Mouse (Mus musculus): ENCODE results near the gene Aloxe3.
A peak's percentile ranks its signal among the peaks of the same experiment; 100 is the strongest.

The Aloxe3 gene

DNA sequence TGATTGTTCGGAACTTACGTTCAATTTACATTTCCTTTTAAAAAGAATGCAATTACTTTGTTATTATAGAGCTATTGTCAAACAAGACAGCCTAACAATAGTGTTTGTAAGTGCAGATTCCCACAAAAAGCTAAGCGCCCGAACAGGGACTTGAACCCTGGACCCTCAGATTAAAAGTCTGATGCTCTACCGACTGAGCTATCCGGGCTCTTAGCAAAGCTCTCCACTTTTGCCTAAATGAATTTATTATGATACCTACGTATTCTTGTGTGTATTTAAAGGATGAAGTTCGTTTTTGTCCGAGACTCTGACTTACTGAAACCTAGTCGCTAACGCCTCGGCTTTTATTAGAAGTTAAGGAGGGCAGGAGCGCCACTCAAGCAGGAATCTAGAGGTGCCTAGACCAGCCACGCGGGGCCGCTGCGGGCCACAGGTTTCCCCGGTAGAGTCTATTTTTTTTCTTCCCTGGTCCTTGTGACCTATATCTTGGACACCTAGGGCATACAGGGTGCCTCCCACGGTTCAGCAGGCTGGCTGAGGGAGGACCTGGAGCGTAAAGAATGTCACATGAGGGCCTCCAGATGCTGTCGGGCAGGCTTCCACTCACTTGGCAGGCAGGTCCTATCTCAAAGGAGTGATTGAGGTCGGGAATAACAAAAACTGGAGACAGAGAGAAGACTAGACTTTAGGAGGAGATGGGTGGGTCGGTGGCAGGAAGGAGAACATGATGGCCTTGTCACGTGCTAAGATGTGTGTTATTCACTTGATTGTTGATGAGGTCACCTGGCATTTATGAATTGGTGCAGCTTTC is 450 bp upstream of the Aloxe3 start:
- DNase-seq = peak; percentile 89 to 90

DNA sequence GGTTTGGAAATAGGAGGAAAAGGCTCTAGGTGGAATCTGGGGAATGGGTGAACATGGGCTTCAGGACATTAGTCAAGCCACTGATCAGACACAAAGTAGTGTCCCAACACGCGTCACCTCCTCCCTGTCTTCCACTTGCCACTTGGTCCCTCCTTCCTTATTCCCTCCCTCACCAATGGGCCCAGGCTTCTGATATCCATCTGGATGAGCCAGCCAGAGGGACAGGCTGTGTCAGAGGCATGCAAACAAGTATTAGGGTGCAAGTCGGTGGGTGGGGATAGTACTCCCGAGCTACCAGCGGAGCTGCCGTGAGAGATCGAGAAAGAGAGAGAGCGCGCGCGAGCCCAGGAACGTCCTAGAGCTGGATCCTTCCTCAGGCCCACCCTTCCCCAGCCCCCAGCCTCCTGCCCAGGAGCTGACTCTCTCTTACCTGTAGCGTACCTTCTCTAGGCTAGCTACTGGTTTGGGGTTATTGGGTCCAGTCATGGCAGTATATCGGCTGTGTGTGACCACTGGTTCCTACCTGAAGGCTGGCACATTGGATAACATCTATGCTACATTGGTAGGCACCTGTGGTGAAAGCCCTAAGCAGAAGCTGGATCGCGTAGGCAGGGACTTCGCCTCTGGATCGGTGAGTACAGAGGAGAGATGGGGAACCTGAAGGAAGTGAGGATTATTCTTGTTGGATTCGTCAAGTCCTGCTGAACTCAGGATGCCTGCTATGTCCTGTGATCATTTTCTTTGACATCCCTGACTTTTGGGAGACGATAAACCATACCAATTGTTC is 416 bp downstream of the Aloxe3 start:
- DNase-seq = peak in 1 of 2 experiments; percentile 24

GRCm38 (mm10) chr11:69126706-69127095 is 1.0 kb downstream of the Aloxe3 start:
- DNase-seq = peak; percentile 21 to 26

DNA sequence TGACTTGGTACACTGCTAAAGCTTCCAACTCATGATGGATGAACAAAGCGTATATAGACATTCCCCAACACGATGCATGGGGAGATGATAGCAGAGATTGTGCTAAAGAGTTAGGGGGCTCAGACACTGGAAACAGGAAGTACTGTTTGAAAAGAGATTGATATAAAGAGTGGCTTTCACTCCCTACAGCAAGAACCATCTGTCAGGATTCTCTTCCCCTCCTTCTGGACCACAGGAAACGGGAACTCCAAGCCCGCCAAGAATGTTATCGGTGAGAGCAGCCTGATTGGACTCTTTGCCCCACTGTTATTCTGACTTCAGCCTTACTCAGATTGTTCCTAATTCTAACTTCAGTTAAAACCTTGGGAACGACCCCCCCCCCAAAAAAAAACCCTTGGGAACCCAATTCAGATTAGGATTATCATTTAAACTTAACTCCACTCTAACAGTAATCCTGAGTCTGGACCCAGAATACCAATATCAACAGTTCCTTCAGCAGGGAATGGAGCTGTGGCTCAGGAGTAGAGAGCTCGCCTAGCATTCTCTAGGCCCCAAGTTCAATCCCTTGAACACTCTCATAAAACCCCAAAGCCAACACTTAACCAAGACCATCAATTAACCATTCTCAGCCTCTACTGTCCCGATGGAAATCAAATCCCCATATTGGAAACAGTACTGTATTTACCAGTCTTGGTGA is 2.9 kb downstream of the Aloxe3 start:
- no peak for DNase-seq

GRCm38 (mm10) chr11:69133566-69133922 is 7.8 kb downstream of the Aloxe3 start:
- no peak for DNase-seq

- DNase-seq = peak; percentile 65 to 67
These were observed 8.4 kb downstream of the Aloxe3 start for GRCm38 (mm10) chr11:69133923-69134621.

DNA sequence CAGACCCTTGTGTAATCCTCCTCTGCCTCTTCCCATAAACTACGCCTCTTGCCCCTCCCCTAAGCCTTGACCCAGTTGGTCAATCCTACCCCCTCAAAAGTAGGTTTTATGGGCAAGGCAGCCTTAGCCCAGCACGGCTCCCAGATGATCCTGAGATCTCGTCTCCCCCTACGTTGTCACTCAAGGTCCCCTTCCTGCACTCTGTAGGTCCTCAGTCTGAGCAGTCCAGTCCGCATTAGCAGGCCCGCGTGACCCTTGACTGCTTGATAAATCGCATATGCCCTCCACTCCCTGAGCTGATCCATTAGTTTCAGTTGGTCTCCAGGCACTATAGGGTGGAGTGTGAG is 8.9 kb downstream of the Aloxe3 start:
- DNase-seq = no peak

GRCm38 (mm10) chr11:69135361-69135760 is 9.7 kb downstream of the Aloxe3 start:
- no peak for DNase-seq

GRCm38 (mm10) chr11:69147546-69147945 is 21.9 kb downstream of the Aloxe3 start:
- no peak for DNase-seq

GRCm38 (mm10) chr11:69148451-69148960 is 22.8 kb downstream of the Aloxe3 start:
- no peak for DNase-seq

DNA sequence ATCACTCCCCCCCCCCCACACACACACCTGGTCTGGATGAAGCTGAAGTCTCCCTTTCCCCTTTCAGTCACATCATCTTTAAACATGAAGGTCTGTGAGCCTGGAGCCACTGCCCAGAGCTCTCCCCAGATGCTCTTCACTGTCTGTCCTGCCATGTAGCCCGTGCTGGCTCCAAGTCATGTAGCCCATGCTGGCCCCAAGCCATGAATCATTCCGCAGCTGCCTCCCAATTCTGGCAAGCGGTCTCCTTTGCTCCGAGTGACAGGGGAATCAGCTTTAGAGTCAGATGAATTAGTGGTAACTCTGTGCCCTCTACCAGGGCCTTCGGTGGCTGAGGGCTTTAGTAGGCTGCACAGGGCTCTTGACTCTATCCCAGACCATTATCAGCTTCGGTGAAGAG is 24.0 kb downstream of the Aloxe3 start:
- DNase-seq = no peak

GRCm38 (mm10) chr11:69150444-69150843 is 24.7 kb downstream of the Aloxe3 start:
- peak; percentile 77 to 82 for DNase-seq

- DNase-seq = no peak
These were observed 25.3 kb downstream of the Aloxe3 start for GRCm38 (mm10) chr11:69151004-69151403.

GRCm38 (mm10) chr11:69153831-69154230 is 28.1 kb downstream of the Aloxe3 start:
- no peak for DNase-seq

GRCm38 (mm10) chr11:69155351-69155750 is 29.7 kb downstream of the Aloxe3 start:
- DNase-seq = no peak

- DNase-seq = no peak
These were observed 31.1 kb downstream of the Aloxe3 start, which contains the start of gene Alox12b for GRCm38 (mm10) chr11:69156800-69157199. Gene Alox12b (plus strand): TSS chr11:69156989.

DNA sequence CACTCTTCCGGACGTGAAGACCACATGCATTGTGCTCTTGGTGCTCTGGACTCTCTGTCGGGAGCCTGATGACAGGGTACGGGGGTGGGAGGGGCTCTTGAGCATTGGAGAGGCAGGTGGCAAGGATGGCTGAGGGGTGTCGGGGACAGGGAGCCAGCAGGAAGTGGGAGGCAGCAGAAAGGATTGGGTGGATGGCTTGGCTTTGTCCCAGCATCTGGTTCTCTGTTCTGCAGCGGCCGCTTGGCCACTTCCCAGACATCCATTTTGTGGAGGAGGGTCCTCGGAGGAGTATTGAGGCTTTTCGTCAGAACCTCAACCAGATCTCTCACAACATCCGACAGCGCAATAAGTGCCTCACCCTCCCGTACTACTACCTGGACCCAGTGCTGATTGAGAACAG is 43.6 kb downstream of the Aloxe3 start:
- no peak for DNase-seq

GRCm38 (mm10) chr11:69171626-69172025 is 45.9 kb downstream of the Aloxe3 start:
- DNase-seq = peak; percentile 64 to 65

GRCm38 (mm10) chr11:69172606-69173005 is 46.9 kb downstream of the Aloxe3 start:
- DNase-seq = no peak

GRCm38 (mm10) chr11:69174722-69175121 is 49.0 kb downstream of the Aloxe3 start:
- no peak for DNase-seq

DNA sequence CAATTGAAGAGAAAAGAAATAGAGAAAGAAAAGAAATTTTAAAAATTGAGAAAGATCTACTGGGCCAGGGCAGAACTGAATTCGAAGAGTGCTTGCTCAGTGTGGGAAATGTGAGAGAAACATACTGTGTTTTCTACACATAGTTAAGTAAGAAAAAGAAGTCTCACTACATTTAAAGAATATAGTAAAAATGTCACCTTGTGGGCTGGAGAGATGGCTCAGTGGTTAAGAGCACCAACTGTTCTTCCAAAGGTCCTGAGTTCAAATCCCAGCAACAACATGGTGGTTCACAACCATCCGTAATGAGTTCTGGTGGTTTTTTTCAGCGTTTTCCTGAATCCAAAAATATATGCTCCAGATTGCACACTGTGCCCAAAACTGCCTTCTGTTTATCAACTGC is 52.8 kb downstream of the Aloxe3 start:
- DNase-seq = no peak

- no peak for DNase-seq
These were observed 53.8 kb downstream of the Aloxe3 start for GRCm38 (mm10) chr11:69179512-69179911.

GRCm38 (mm10) chr11:69180120-69180519 is 54.4 kb downstream of the Aloxe3 start:
- DNase-seq = no peak

All from B cell, adult 2 months (primary cell).